Mouse (Mus musculus) pancreas, adult 10 weeks (tissue): ENCODE results near the gene Rasd1. TPM values are rescaled to one million over a fixed set of nuclear protein-coding genes. Genes with fewer than 3 reads are reported as not detected.

Experiments used
- polyA plus RNA-seq: library from polyadenylated mRNA; stranded (reverse); fragments of 350-450 nt; fragmentation: Illumina TruSeq; extraction: RNeasy Lipid Tissue Mini Kit (QIAGEN cat#74804); gene quantifications from one replicate; pipeline ENCODE4 v1.2.3, GENCODE M21; 2015; ENCODE audit warnings: low read depth, low replicate concordance; ENCODE audit not compliant: insufficient read depth

The Rasd1 gene
- polyA plus RNA-seq: 2.4 TPM

DNA sequence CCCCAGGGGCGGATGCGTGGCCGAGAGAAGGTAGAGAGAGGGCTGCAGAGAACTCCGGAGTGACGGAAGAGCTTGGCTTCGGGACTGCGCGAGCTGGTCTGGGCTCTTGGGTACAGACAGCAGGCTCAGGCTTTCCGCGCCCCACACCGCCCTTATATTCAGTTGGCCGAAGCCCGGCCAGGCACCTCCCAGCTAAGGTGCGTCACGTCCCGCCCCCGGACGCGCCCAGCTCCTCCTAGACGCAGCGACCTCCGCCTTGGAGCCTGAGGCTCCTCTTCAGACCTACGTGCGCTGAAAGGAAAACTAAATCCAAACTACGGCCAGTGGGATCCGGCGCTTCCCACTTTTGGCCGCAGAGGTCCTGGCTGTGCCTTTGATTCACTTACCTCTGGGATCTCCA lies at the start of gene Rasd1:
Rasd1 (minus strand) TSS at position 127 of the 400 bp plus-strand sequence.

DNA sequence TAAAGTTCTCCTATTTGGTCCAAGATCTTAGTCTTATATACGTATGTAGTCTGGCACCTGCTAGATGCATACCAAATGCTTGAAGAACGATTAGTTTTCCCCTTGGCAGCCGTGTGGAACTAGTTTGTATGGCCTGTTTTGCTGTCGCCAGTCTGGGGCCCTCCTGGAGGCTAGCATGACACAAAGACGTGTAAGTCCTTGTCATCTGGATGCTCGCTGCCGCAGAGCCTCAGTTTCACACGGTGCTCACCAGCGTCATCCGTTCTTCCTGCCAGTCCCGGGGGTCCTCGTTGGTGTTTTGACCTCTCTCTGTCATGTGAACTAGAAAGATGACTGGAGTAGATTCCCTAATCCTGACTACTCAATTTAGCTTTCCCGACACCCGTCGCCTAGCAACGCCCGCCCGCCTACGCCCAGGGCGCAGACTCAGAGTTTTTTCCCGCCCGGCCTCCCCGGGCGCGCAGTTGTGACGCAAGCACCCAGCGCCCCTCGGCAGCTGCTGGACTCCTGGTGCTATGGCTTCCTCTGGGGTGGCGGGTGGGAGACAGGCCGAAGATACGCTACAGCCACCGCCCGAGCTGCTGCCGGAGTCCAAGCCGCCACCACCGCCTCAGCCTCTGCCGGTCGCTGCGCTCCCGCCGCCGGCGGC lies 16.9 kb downstream of the Rasd1 start, which contains the start of gene Med9:
Med9 (plus strand) TSS at position 455 of the 649 bp plus-strand sequence.

Other genes with a start within 250 kb of the Rasd1 start
- gene Pld6, start 177.3 kb downstream of the Rasd1 start, polyA plus RNA-seq: not detected
- gene Flcn, start 154.9 kb downstream of the Rasd1 start, polyA plus RNA-seq: 16.8 TPM
- 7.4 TPM for gene Nt5m, start 125.5 kb downstream of the Rasd1 start, polyA plus RNA-seq
- 30.3 TPM for gene Cops3, start 125.1 kb downstream of the Rasd1 start, polyA plus RNA-seq
- 3.5 TPM for gene Med9, start 16.7 kb downstream of the Rasd1 start, polyA plus RNA-seq
- not detected for gene Pemt, start 81.5 kb upstream of the Rasd1 start, polyA plus RNA-seq
- 7.5 TPM for gene Rai1, start 140.1 kb upstream of the Rasd1 start, polyA plus RNA-seq